Mouse (Mus musculus) frontal cortex, postnatal 14 days (tissue): ENCODE measurements around the gene Skint11.
"Not testable (repeated sequence)": the region's sequence is repeated elsewhere in the genome, so short reads cannot be mapped to it uniquely, and the experiment has no call there.

Experiments
- DNase-seq, 2 experiments: peaks; one replicate each; pipeline ENCODE4 v3.0.0; 2022; ENCODE audit warnings: low spot score in 2 of 2

Gene Skint11

DNA sequence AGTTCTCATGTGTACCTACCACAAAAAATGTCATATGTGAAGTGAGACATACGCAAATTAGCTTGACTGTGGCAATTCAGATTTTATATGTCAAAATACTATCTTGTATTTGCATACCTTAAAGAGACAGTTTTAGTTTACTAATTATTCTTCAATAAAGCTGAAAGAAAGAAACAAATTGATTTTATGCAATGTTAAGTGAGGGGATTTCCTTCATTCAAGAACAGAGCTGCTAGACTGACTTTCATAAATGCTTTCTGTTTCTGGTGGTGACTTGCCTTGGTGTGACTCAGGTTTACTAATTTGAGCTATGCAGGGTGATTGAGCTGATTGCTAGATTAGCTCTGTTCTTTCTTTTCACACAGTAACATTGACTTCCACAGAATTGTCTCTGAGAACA, at the start of gene Skint11:
Gene Skint11, plus strand, starts transcription at position 301 of the 400 bp plus-strand sequence.
- DNase-seq, result no peak

DNA sequence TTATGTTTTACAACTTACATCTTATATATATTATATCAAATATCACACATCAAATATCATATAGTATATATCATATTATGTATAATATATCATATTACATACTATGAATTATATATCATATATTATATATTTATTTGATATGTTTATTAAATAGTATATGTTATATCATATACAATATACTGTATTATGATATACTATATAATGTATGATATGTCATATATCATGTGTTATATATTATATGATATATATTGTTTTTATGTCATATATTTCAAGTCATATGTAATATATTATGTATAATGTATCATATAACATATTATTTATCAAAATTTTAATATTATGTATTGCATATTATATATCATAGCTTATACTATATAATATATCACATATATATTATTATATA, 2.0 kb upstream of the Skint11 start:
- DNase-seq, result no peak

DNA sequence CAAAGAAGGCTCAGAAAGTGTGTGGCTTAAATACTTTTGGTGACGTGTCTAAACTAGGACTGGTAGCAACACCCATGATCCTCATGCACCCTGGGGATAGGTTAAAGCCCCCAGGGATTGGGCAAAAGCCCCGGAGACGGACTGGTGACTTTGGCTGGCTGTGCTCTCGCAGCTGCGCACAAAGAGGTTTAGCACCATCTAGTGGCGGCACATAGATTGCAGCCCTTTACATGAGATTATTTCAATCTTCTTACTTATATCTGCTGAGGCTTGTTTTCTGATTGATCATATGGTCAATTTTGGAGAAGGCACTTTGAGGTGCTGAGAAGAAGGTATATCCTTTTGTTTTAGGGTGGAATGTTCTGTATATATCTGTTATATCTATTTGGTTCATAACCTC, 9.7 kb downstream of the Skint11 start:
- DNase-seq, result not testable (repeated sequence)

DNA sequence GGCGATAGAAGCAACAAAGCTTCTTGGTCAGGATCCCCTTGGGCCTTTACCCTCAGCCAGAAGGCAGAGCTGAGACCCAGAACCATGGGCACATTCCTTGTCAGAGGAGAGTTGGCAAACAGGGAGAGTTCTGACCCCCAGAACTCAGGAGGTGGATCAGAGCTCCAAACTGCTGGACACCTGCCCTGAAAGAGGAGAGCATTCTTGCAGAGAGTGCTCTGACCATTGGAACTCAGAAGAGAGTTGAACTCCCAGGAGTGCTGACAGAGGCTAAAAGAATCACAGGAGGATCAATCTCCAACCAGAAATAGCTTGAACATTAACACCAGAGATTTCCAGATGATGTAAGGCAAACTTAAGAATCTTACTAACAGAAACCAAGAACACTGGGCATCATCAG, 93.7 kb downstream of the Skint11 start:
- DNase-seq, result not testable (repeated sequence)
